Mouse (Mus musculus) ovary, adult 2 months (tissue): Measurements from ENCODE around the gene Ccdc167. TPM values are rescaled to one million over a fixed set of nuclear protein-coding genes. Genes with fewer than 3 reads are reported as not detected.

Source experiments
- polyA plus RNA-seq: library from polyadenylated mRNA; depleted of rRNA; stranded (reverse); fragments of >200 nt; gene quantifications from 2 replicates; pipeline ENCODE4 v1.2.3, GENCODE M21; 2012; rRNA removed

Gene Ccdc167
- polyA plus RNA-seq: 7.1 and 8.3 TPM in 2 replicates

DNA sequence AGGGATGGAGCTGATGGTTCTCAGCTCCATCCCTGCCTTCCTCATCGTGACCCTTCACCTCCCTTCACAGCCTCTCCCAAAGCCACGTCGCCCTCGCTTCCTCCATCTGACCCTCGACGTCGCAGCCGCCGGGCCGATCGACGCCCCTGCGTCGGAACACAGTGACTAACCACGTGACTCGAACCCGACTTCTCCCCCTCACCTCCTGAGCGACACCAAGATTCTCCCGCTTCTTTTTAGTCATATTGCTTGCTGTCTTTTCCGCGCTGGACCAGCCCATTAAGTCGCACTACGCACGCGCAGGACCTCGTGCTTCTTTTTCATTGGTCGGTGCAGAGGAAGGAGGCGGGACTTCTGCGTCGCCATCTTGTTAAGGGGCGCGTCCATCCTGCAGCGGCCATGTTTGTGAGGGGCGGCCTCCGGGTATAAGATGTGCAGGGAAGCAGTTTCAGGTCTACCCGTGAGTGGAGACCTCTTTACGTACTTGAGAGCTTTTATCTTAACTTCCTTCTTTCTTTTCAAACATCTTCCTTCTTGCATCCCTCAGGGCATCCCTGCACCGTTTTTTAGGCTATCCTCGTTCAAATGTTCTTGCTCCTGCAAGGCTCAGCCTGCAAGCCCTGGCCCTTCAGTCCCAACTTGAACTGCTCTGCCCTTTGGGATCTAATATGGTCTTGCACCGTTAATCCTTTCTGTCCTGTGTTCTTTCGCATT, at the start of gene Ccdc167:
Gene Ccdc167, minus strand, starts transcription at position 313 of the 714 bp plus-strand sequence.

DNA sequence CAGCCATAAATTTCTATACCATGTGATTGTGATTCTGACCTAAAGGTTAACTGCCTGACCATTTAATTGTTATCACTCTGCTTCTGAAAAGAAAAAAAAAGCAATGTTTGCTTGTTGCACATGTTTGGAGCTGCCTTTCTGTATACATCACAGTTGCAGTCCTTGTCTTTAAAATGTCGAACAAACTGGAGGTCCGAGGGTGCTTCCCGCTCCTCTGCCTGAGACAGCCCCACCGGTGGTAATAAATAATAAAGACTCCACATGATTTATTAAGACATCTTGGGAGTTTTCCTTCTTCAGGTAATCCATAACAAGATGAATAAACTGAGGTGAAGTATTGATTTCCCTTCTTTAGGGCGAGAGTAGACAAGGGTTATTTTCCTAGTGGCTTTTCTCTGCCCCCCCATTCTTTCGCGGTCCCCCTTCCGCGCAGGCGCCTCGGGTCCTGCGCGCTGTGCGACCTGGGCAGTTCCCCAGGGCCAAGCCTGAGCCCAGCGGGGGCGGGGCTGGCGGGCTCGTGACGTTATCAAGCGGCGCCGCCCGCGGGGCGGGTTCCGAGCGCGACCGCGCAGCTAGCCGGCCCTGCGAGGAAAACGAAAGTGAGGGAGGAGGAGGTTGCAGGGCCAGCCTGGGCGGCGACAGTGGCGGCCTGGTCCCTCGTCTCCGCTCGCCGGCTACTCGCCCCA, 56.6 kb downstream of the Ccdc167 start, which contains the start of gene Cmtr1:
Gene Cmtr1, plus strand, starts transcription at position 520 of the 686 bp plus-strand sequence.

Other genes starting within 250 kb of the Ccdc167 start
- gene Pim1, start 226.3 kb downstream of the Ccdc167 start, polyA plus RNA-seq: 39.0 and 58.6 TPM in 2 replicates
- not detected in 2 replicates for gene Gm17657, start 167.4 kb downstream of the Ccdc167 start, polyA plus RNA-seq
- gene Tbc1d22b, start 167.3 kb downstream of the Ccdc167 start, polyA plus RNA-seq: 17.4 and 22.3 TPM in 2 replicates
- 0.29 TPM in 1 of 2 replicates, not detected in the other for gene Tmem217, start 164.7 kb downstream of the Ccdc167 start, polyA plus RNA-seq
- 34.4 and 40.8 TPM in 2 replicates for gene Rnf8, start 102.3 kb downstream of the Ccdc167 start, polyA plus RNA-seq
- 0.71 and 0.86 TPM in 2 replicates for gene Gm28043, start 102.2 kb downstream of the Ccdc167 start, polyA plus RNA-seq
- gene Cmtr1, start 56.4 kb downstream of the Ccdc167 start, polyA plus RNA-seq: 28.5 and 30.6 TPM in 2 replicates